Mouse (Mus musculus): ENCODE results near the gene Atf2. TPM values are rescaled to one million over a fixed set of nuclear protein-coding genes. Genes with fewer than 3 reads are reported as not detected.
"Not testable (repeated sequence)": the region's sequence is repeated elsewhere in the genome, so short reads cannot be mapped to it uniquely, and the experiment has no call there.

The Atf2 gene
- polyA plus RNA-seq, 1 experiment from 2014 or later = 42.6 TPM

GRCm38 (mm10) chr2:73833284-73833683 lies 59.2 kb downstream of the Atf2 start:
- no peaks in the 10 kb centered on the region for H3K9me3 ChIP-seq (ENCODE audit: control insufficient read depth, low read length)
- no peak overlapping the region for H3K4me2 ChIP-seq (ENCODE audit: low read length)
- ATAC-seq (ENCODE audit: insufficient number of reproducible peaks, insufficient read depth, low FRiP score, low read depth) = no peak
- no peak overlapping the region for H3K4me3 ChIP-seq (ENCODE audit: control insufficient read depth in 1 of 2, insufficient read depth in 1 of 2, low read depth in 1 of 2, low read length in 2 of 2)
- 68% methylated on average over 1 of the region's 1 CpGs for WGBS
- peaks cover 41% of the 10 kb centered on the region for H3K36me3 ChIP-seq (ENCODE audit: control insufficient read depth, insufficient read depth, low read length)
- no peak overlapping the region for H3K27ac ChIP-seq (replicated peaks in 1 of 2; ENCODE audit: control insufficient read depth in 1 of 2, insufficient read depth in 1 of 2, low read depth in 2 of 2, low read length in 2 of 2)
- no peak overlapping the region for H3K9ac ChIP-seq (ENCODE audit: low read length)
- no peaks in the 10 kb centered on the region for H3K27me3 ChIP-seq (ENCODE audit: control insufficient read depth, insufficient read depth, low read length)
- H3K4me1 ChIP-seq (ENCODE audit: control insufficient read depth in 2 of 2, insufficient read depth in 2 of 2, low read length in 2 of 2) = no peaks in the 10 kb centered on the region

- Histone ChIP-seq H3K4me2 (ENCODE audit: low read length) (no peak overlapping the region), H3K4me1 (ENCODE audit: control insufficient read depth in 2 of 2, insufficient read depth in 2 of 2, low read length in 2 of 2) (peaks cover 2 to 18% of the 10 kb centered on the region in 2 experiments; a peak in 2 of 4 replicates), H3K4me3 (ENCODE audit: control insufficient read depth in 1 of 2, insufficient read depth in 1 of 2, low read depth in 1 of 2, low read length in 2 of 2) (no peak overlapping the region), H3K36me3 (ENCODE audit: control insufficient read depth, insufficient read depth, low read length) (peaks cover 46% of the 10 kb centered on the region), H3K27ac (replicated peaks in 1 of 2; ENCODE audit: control insufficient read depth in 1 of 2, insufficient read depth in 1 of 2, low read depth in 2 of 2, low read length in 2 of 2) (peak overlapping the region in 1 of 2 experiments; percentile 26; a peak in 1 of 4 replicates), H3K9ac (ENCODE audit: low read length) (no peak overlapping the region), H3K9me3 (ENCODE audit: control insufficient read depth, low read length) (no peaks in the 10 kb centered on the region), H3K27me3 (ENCODE audit: control insufficient read depth, insufficient read depth, low read length) (no peaks in the 10 kb centered on the region)
- 25% methylated on average over 4 of the region's 4 CpGs for WGBS
- ATAC-seq (ENCODE audit: insufficient number of reproducible peaks, insufficient read depth, low FRiP score, low read depth) = no peak
These were observed 73.7 kb downstream of the Atf2 start for GRCm38 (mm10) chr2:73818742-73819141.

DNA sequence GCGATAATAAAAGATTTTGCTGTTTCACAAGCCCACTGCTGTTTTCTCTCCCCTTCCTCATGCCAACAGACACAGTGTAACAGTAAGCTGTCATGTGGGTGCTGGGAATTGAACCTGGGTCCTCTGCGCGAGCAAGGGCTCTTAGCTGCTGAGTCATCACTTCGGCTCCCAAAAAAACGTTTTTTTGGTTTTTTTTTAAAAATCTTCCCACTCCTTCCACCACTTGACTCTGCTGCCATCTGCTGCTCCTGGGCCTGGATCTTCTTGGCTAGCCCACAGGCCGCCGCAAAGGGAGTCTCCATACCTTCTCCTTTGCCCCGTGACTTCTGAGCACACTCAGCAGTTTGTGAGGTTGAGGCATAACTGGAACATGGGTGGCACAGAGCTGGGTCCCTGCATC lies 84.8 kb downstream of the Atf2 start:
- no peaks in the 10 kb centered on the region for H3K36me3 ChIP-seq (ENCODE audit: control insufficient read depth, insufficient read depth, low read length)
- no peak overlapping the region for H3K9ac ChIP-seq (ENCODE audit: low read length)
- no peaks in the 10 kb centered on the region for H3K27me3 ChIP-seq (ENCODE audit: control insufficient read depth, insufficient read depth, low read length)
- WGBS = 84% methylated on average over 8 of the region's 8 CpGs
- no peaks in the 10 kb centered on the region for H3K4me1 ChIP-seq (ENCODE audit: control insufficient read depth in 2 of 2, insufficient read depth in 2 of 2, low read length in 2 of 2)
- no peak for ATAC-seq (ENCODE audit: insufficient number of reproducible peaks, insufficient read depth, low FRiP score, low read depth)
- no peak overlapping the region for H3K27ac ChIP-seq (replicated peaks in 1 of 2; ENCODE audit: control insufficient read depth in 1 of 2, insufficient read depth in 1 of 2, low read depth in 2 of 2, low read length in 2 of 2)
- H3K4me2 ChIP-seq (ENCODE audit: low read length) = no peak overlapping the region
- no peaks in the 10 kb centered on the region for H3K9me3 ChIP-seq (ENCODE audit: control insufficient read depth, low read length)
- H3K4me3 ChIP-seq (ENCODE audit: control insufficient read depth in 1 of 2, insufficient read depth in 1 of 2, low read depth in 1 of 2, low read length in 2 of 2) = no peak overlapping the region

GRCm38 (mm10) chr2:73800127-73800526 lies 92.3 kb downstream of the Atf2 start:
- not testable (repeated sequence) for H3K27ac ChIP-seq (replicated peaks in 1 of 2; ENCODE audit: control insufficient read depth in 1 of 2, insufficient read depth in 1 of 2, low read depth in 2 of 2, low read length in 2 of 2); ATAC-seq (ENCODE audit: insufficient number of reproducible peaks, insufficient read depth, low FRiP score, low read depth); H3K4me3 ChIP-seq (ENCODE audit: control insufficient read depth in 1 of 2, insufficient read depth in 1 of 2, low read depth in 1 of 2, low read length in 2 of 2); H3K36me3 ChIP-seq (ENCODE audit: control insufficient read depth, insufficient read depth, low read length); H3K27me3 ChIP-seq (ENCODE audit: control insufficient read depth, insufficient read depth, low read length); H3K9me3 ChIP-seq (ENCODE audit: control insufficient read depth, low read length); H3K4me2 ChIP-seq (ENCODE audit: low read length); H3K4me1 ChIP-seq (ENCODE audit: control insufficient read depth in 2 of 2, insufficient read depth in 2 of 2, low read length in 2 of 2); H3K9ac ChIP-seq (ENCODE audit: low read length)
- WGBS = 91% methylated on average over 9 of the region's 9 CpGs

- no peak overlapping the region for H3K4me3 ChIP-seq (ENCODE audit: control insufficient read depth in 1 of 2, insufficient read depth in 1 of 2, low read depth in 1 of 2, low read length in 2 of 2)
- no peak overlapping the region for H3K9ac ChIP-seq (ENCODE audit: low read length)
- 67% methylated on average over 5 of the region's 5 CpGs for WGBS
- H3K27ac ChIP-seq (replicated peaks in 1 of 2; ENCODE audit: control insufficient read depth in 1 of 2, insufficient read depth in 1 of 2, low read depth in 2 of 2, low read length in 2 of 2) = no peak overlapping the region
- no peak overlapping the region for H3K4me2 ChIP-seq (ENCODE audit: low read length)
- no peaks in the 10 kb centered on the region for H3K27me3 ChIP-seq (ENCODE audit: control insufficient read depth, insufficient read depth, low read length)
- H3K36me3 ChIP-seq (ENCODE audit: control insufficient read depth, insufficient read depth, low read length) = no peaks in the 10 kb centered on the region
- H3K9me3 ChIP-seq (ENCODE audit: control insufficient read depth, low read length) = no peaks in the 10 kb centered on the region
- no peaks in the 10 kb centered on the region for H3K4me1 ChIP-seq (ENCODE audit: control insufficient read depth in 2 of 2, insufficient read depth in 2 of 2, low read length in 2 of 2)
- ATAC-seq (ENCODE audit: insufficient number of reproducible peaks, insufficient read depth, low FRiP score, low read depth) = no peak
These were observed 93.7 kb downstream of the Atf2 start for GRCm38 (mm10) chr2:73798786-73799185.

DNA sequence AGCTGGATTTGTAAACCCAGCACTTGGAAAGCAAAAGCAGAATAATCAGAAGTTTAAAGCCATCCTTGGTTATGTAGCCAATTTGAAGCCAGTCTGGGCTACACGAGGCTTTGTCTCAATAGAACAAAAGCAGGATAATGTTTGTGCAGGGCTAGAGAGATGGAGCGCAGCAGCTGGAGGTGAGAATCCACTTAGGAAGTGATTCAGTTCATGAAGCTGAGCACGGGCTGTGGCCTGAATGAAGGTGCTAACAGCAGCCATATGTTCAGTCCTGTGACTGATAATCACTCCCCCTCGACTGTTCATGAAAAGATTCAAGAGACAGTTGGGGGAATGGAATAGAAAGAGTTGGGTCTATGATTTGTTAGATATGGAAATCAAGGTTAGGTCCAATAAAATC lies 94.3 kb downstream of the Atf2 start:
- no peak overlapping the region for H3K9ac ChIP-seq (ENCODE audit: low read length)
- no peak overlapping the region for H3K4me2 ChIP-seq (ENCODE audit: low read length)
- no peaks in the 10 kb centered on the region for H3K27me3 ChIP-seq (ENCODE audit: control insufficient read depth, insufficient read depth, low read length)
- no peaks in the 10 kb centered on the region for H3K36me3 ChIP-seq (ENCODE audit: control insufficient read depth, insufficient read depth, low read length)
- H3K9me3 ChIP-seq (ENCODE audit: control insufficient read depth, low read length) = no peaks in the 10 kb centered on the region
- no peaks in the 10 kb centered on the region for H3K4me1 ChIP-seq (ENCODE audit: control insufficient read depth in 2 of 2, insufficient read depth in 2 of 2, low read length in 2 of 2)
- ATAC-seq (ENCODE audit: insufficient number of reproducible peaks, insufficient read depth, low FRiP score, low read depth) = no peak
- 38% methylated on average over 4 of the region's 4 CpGs for WGBS
- no peak overlapping the region for H3K4me3 ChIP-seq (ENCODE audit: control insufficient read depth in 1 of 2, insufficient read depth in 1 of 2, low read depth in 1 of 2, low read length in 2 of 2)
- H3K27ac ChIP-seq (replicated peaks in 1 of 2; ENCODE audit: control insufficient read depth in 1 of 2, insufficient read depth in 1 of 2, low read depth in 2 of 2, low read length in 2 of 2) = no peak overlapping the region

DNA sequence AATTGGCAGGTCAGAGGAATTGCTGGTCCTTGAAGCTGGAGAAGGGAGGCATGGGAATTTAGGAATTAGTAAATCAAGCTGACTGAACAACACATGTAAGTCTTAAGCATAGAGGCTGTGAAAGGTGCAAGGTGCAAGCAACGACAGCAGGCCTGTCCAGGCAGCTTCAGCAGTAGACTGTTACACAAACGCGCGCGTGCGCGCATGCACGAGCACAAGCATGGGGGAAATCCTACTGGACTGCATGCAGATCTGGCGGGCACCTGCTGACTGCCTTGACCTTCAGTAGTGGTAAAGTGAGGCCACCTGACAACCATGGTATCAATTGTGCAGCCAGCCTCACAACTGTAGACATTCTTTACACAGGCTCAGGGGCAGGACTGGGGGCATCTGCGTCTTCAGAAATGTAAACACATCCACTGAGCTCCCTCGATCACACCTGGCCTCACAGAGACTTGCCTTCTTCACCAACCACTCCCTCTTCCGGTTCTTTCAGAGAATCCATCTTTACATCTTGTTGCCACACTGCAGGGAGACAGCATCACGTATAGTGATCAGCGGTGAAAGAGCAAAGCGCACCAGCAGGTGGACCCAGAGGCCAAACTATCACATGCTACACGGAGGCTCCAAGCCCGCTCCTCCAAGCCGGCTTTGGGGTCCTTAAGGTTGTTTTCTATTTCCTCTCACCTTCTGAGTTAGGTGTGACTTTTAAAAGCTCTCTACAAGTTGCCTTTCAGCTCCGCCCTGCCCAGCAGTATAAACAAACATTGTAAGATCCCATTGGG lies 100.4 kb downstream of the Atf2 start:
- Histone ChIP-seq H3K4me1 (ENCODE audit: control insufficient read depth in 2 of 2, insufficient read depth in 2 of 2, low read length in 2 of 2) (no peaks in the 10 kb centered on the region), H3K9ac (ENCODE audit: low read length) (no peak overlapping the region), H3K9me3 (ENCODE audit: control insufficient read depth, low read length) (no peaks in the 10 kb centered on the region), H3K27me3 (ENCODE audit: control insufficient read depth, insufficient read depth, low read length) (no peaks in the 10 kb centered on the region), H3K4me3 (ENCODE audit: control insufficient read depth in 1 of 2, insufficient read depth in 1 of 2, low read depth in 1 of 2, low read length in 2 of 2) (no peak overlapping the region), H3K4me2 (ENCODE audit: low read length) (peak overlapping the region; percentile 35), H3K36me3 (ENCODE audit: control insufficient read depth, insufficient read depth, low read length) (no peaks in the 10 kb centered on the region), H3K27ac (replicated peaks in 1 of 2; ENCODE audit: control insufficient read depth in 1 of 2, insufficient read depth in 1 of 2, low read depth in 2 of 2, low read length in 2 of 2) (no peak overlapping the region)
- WGBS = 47% methylated on average over 19 of the region's 19 CpGs
- no peak for ATAC-seq (ENCODE audit: insufficient number of reproducible peaks, insufficient read depth, low FRiP score, low read depth)

DNA sequence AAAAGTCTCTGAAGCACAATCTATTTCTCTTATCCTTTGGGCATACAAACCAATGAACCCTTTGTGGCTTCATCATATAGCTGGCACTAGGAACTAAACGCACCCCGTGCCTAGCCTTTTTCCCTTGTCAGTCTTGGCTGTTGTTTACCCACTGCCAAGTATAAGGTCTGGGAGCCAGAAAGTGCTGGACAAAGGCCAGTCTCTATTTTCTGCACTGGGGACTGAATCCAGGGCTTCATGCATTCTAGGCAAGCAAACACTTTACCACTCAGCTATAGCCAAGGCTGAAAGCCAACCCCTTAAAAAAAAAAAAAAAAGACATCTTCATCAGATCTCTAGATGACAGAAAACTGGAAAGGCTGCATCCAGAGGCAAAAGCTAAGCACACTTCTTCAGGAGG lies 102.1 kb downstream of the Atf2 start:
- no peak for ATAC-seq (ENCODE audit: insufficient number of reproducible peaks, insufficient read depth, low FRiP score, low read depth)
- Histone ChIP-seq H3K27me3 (ENCODE audit: control insufficient read depth, insufficient read depth, low read length) (no peaks in the 10 kb centered on the region), H3K9ac (ENCODE audit: low read length) (no peak overlapping the region), H3K36me3 (ENCODE audit: control insufficient read depth, insufficient read depth, low read length) (no peaks in the 10 kb centered on the region), H3K4me3 (ENCODE audit: control insufficient read depth in 1 of 2, insufficient read depth in 1 of 2, low read depth in 1 of 2, low read length in 2 of 2) (no peak overlapping the region), H3K9me3 (ENCODE audit: control insufficient read depth, low read length) (no peaks in the 10 kb centered on the region), H3K4me1 (ENCODE audit: control insufficient read depth in 2 of 2, insufficient read depth in 2 of 2, low read length in 2 of 2) (no peaks in the 10 kb centered on the region), H3K4me2 (ENCODE audit: low read length) (no peak overlapping the region), H3K27ac (replicated peaks in 1 of 2; ENCODE audit: control insufficient read depth in 1 of 2, insufficient read depth in 1 of 2, low read depth in 2 of 2, low read length in 2 of 2) (no peak overlapping the region)
- 53% methylated on average over 2 of the region's 2 CpGs for WGBS

Data from heart, embryonic 14.5 days (tissue).